Mouse (Mus musculus) layer of hippocampus, postnatal 36 days (tissue): ENCODE data around the gene Ubr7. TPM values are rescaled to one million over a fixed set of nuclear protein-coding genes. Genes with fewer than 3 reads are reported as not detected.

Source experiments
- DNase-seq, 2 experiments: peaks; one replicate each; pipeline ENCODE4 v3.0.0; 2022
- total RNA-seq, 2 experiments: library from RNA; stranded (reverse); gene quantifications; 2 replicates each; pipeline ENCODE4 v1.2.3; 2021

Gene Ubr7
- total RNA-seq: 10 to 100 TPM; 32.1 to 34.2 TPM

DNA sequence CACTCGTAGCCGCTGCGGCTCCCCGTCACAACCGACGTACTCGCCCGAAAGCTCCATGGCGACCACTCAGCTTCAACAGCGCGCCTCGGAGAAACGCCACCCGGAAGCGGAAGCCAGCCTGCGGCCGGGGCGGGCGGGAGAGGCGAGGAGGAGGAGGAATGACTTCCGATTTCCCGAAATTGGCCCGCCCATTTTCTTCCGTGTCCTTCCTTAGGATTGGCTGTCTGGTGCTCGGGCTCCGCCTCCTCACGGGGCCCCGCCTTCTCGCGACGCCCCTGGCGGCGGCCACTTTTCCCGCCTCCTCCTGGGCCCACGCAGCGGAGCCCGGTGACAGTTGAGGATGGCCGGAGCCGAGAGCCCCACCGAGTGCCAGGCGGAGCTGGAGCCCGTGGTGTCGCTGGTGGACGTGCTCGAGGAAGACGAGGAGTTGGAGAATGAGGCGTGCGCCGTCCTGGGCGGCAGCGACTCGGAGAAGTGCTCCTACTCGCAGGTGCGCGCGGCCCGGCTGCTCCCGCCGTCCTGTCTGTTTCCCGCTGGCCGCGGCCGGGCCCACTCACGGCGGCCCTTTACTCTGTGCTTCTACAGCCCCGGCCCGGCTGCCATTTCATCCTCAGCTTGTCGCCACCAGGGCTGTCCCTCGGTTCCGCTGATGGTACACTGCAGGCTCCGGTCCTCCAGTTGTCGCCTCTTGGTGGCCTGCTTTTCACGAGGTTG is at the start of gene Ubr7, which contains the start of the genes Gm28051 and Gon7:
TSS of gene Ubr7 (plus strand) at position 279 of the 714 bp plus-strand sequence.
TSS of gene Gm28051 (minus strand) at position 77 of the 714 bp plus-strand sequence.
TSS of gene Gon7 (minus strand) at position 115 of the 714 bp plus-strand sequence.
- peak; percentile 96 to 97 for DNase-seq

DNA sequence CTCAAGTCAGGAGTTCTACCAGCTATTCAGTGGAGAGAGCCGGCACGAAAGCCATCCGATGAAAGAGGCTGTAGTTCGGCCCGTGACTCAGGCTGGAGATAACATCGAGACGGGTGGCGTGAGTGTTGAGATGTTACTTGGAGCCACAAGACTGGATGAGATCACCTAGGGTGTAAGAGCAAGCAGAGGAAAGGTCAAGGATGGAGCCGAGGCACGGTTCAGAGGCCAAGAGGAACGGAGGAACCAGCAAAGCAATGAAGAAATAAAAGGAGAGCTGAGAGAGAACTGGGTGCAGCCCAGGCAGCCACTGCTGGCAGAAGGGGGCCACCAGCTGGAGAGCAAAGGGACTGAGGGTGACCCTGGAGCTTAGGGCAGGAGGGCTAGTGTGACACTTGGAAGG is 49.5 kb upstream of the Ubr7 start:
- DNase-seq: no peak

DNA sequence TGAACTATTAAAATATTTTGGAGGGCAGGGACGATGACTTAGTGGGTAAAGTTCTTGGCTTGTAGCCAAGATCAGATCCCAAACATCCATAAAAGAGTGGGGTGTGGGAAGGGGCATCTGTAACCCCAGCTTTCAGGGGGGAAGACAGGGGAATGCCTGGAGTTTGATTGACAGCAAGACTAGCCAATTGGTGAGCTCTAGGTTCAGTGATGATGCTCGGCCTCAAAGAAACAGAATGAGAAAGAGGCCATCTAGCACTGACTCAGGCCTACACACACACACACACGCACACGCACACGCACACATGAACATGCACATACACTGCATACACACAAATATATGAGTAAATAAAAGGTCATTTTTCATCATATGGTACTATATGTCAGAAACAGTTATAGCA is 47.9 kb upstream of the Ubr7 start:
- no peak for DNase-seq

DNA sequence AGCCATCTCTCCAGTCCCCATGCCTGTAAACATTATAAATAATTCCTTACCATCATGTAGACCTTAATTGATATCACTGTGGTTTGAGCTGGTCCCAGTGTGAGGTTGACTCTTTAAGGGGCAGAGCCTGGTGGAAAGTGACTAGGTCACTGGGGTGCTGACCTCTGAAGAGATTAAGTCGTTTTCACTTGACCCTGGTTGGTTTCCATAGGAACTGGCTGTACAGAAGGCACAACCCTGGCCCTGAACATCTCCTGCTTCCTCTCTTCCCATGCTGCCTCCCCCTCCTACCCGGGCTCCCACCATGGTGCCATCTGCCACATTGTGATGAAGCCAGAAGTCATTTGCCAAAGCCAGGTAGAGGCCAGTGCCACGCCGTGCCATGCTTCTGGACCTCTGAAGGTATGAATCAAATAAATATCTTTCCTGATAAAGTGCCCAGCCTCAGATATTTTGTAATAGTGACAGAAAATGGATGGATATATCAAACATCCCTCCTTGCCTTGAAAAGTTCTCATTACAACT is 46.9 kb upstream of the Ubr7 start:
- DNase-seq: no peak

- DNase-seq: no peak
Observed at GRCm38 (mm10) chr12:102713153-102713865, 44.5 kb upstream of the Ubr7 start.

DNA sequence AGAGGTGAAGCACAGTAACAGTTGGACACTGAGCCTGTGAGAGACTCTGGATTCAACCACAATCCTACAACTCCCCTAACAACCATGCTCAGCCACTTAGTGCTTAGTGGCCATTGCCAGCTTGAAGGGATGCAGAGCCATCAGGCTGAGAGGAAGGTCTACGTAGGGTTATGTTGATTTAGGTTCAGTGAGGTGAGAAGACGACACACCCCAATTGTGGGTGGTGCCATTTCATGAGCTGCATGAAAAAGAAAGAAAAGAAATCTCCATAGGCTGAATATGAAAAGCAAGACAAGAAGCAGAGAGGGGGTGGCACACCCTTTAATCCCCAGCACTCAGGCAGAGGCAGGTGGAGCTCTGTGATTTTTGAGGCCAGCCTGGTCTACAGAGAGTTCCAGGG is 43.7 kb upstream of the Ubr7 start:
- no peak for DNase-seq

DNA sequence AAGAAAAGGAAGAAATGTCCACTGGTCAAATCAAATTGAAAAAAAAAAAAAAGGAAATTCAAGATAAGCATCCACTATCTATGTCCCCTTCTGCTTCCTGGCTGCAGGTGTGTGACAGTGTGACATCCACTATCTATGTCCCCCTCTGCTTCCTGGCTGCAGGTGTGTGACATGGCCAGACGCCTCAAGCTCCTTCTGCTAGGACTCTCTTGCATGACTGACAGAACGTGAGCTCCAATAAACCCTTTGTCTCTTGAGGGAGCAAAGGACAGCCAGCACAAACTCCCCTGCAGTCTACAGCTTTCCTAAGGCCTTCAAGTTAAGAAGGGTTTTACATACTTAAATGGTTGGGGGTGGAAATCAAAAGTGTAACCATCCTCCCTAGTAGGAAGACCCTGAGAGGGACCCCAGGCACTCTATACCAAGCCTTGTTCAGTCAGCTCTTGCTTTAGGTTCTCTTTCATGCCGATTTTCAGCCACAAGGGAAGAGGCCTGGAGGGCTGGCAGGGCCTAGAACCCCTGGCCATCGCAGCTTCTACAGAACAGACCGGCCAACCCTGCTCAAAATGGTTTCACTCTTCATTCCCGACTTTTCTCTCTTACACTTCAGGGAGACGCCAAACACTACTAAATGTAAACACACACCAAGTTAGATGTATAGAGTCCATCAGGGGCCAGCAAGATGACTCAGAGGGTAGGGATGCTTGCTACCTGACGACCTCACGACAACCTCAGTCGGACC is 42.9 kb upstream of the Ubr7 start:
- DNase-seq: no peak

DNA sequence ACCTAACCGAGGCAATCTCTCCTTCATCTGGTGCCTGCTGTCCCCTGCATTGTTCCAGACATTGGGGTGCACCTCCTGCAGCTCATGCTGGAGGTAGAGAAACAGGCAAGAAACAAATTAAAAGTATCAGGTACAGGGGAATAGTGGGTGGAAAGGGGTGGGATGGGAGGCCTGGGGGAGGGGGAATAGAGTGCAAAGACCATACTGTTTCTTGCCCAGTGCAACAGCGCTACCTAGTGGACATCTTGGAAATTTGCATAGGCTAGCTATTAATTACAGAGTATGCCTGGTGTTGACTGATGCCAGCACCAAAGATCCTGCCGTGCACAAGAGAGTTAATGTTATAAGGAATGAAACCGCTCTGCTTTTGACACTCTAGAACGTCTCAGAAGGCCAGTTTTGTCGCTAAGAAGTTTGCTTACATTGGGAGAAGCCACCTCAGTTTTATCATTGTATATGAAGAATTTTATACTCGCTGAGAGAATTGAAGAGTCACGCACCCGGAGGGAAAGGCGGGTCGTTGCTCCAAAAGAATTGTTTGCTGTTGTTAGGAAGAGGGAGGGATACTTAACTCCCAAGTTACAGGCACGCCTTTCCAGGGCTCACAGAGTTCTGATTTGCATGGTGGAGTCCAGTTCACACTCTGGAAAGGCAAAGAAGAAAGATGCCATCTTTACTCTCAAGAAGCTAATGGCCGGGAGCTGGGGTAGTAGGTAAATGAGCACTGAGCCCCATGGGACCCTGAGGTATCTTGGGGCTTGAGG is 38.0 kb upstream of the Ubr7 start:
- DNase-seq: no peak

GRCm38 (mm10) chr12:102722451-102722850 is 35.3 kb upstream of the Ubr7 start:
- DNase-seq: no peak

GRCm38 (mm10) chr12:102722966-102723365 is 34.8 kb upstream of the Ubr7 start:
- DNase-seq: no peak

DNA sequence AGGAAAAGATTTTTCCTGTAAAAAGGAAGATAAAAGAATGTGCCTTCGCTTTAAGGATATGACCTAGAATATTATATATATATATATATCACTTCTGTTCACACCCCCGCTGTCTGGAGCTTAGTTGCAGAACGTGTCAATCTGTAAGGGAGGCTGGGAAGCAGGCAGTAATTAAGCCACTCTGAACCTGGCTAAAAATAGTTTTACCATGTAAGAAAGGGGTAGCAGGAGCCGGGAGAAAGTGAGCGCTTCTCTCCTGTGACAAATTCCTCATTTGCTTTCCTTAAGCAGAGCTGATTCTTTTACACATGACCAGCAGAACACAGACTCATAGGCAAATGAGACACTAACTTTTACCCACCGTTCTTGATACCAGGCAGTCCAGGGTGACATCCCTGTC is 33.9 kb upstream of the Ubr7 start:
- DNase-seq: no peak

- DNase-seq: no peak
Observed at GRCm38 (mm10) chr12:102725146-102725545, 32.6 kb upstream of the Ubr7 start.

GRCm38 (mm10) chr12:102725761-102726175 is 32.0 kb upstream of the Ubr7 start:
- DNase-seq: no peak

GRCm38 (mm10) chr12:102729855-102730797 is 27.6 kb upstream of the Ubr7 start:
- DNase-seq: peak; percentile 54 to 64

- no peak for DNase-seq
Observed at GRCm38 (mm10) chr12:102730798-102731619, 26.8 kb upstream of the Ubr7 start.

GRCm38 (mm10) chr12:102733381-102733780 is 24.4 kb upstream of the Ubr7 start:
- no peak for DNase-seq

- no peak for DNase-seq
Observed at GRCm38 (mm10) chr12:102739096-102739495, 18.7 kb upstream of the Ubr7 start.

GRCm38 (mm10) chr12:102740285-102740684 is 17.5 kb upstream of the Ubr7 start:
- no peak for DNase-seq

DNA sequence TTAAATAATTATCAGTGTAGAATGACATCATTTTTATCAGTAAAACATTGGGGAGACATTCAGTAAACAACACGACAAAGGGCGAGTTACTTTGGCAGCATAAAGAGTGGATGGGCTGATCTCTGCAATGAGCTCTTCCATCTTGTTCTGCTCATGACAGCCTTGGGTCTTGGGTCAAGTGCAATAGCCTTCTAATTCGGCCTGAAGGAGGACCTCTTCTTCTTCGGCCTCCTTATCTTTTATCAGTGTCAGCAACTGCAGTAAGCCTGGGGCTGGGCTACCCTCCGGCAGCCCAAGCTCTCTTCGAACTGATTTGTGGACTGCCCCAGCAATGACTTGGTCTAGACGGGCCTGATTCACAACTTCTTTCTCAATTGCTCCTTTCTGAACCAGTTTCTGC is 15.7 kb upstream of the Ubr7 start:
- DNase-seq: no peak

- DNase-seq: peak in 1 of 2 experiments; percentile 27
Observed at GRCm38 (mm10) chr12:102743036-102743588, 14.7 kb upstream of the Ubr7 start.
